Mouse (Mus musculus) forebrain, embryonic 14.5 days (tissue): ENCODE data around the gene Ppm1e. TPM values are rescaled to one million over a fixed set of nuclear protein-coding genes. Genes with fewer than 3 reads are reported as not detected.

Experiments
- ATAC-seq: fragments of 200-750 bp; cut with Nextera tagmentation; 2 replicates; pipeline ENCODE4 v1.8.0; 2017; ENCODE audit warnings: mild to moderate bottlenecking, moderate library complexity
- DNase-seq: peaks from one replicate; pipeline ENCODE4 v3.0.0-alpha.2; 2015; ENCODE audit warnings: low spot score
- H3K27ac ChIP-seq: fragments of 300-500 bp; sonication (generic); 2 replicates; pipeline ENCODE4 v1.5.1; 2014; ENCODE audit warnings: low read depth, mild to moderate bottlenecking, control low read depth, low read length, moderate library complexity
- H3K27me3 ChIP-seq: fragments of 300-500 bp; sonication (generic); replicated peaks from 2 replicates; pipeline ENCODE4 v1.6.1; 2014; ENCODE audit warnings: low read length, control low read depth, mixed read lengths; ENCODE audit not compliant: control insufficient read depth, insufficient read depth
- H3K36me3 ChIP-seq: fragments of 300-500 bp; sonication (generic); 2 replicates; pipeline ENCODE4 v1.6.1; 2014; ENCODE audit warnings: low read length, control low read depth; ENCODE audit not compliant: control insufficient read depth, insufficient read depth
- H3K4me1 ChIP-seq: fragments of 300-500 bp; sonication (generic); 2 replicates; pipeline ENCODE4 v1.6.1; 2014; ENCODE audit warnings: antibody characterized with exemption, low read length, control low read depth; ENCODE audit not compliant: control insufficient read depth, insufficient read depth
- H3K4me2 ChIP-seq: fragments of 300-500 bp; sonication (generic); 2 replicates; pipeline ENCODE4 v1.6.1; 2014; ENCODE audit warnings: mild to moderate bottlenecking, control low read depth, low read length
- H3K4me3 ChIP-seq: fragments of 300-500 bp; sonication (generic); 2 replicates; pipeline ENCODE4 v1.5.1; 2014; ENCODE audit warnings: low read depth, low read length, control low read depth
- H3K9ac ChIP-seq: fragments of 300-500 bp; sonication (generic); 2 replicates; pipeline ENCODE4 v1.6.1; 2014; ENCODE audit warnings: mild to moderate bottlenecking, low read length, control low read depth, moderate library complexity
- H3K9me3 ChIP-seq: fragments of 300-500 bp; sonication (generic); replicated peaks from 2 replicates; pipeline ENCODE4 v1.6.1; 2016; ENCODE audit warnings: low read length, control low read depth, mixed read lengths; ENCODE audit not compliant: control insufficient read depth
- WGBS: fragments of 180-500 bp; shearing (Covaris S2); extraction: QIAGEN DNeasy Blood & Tissue Kit; methylation state at CpG from one replicate; pipeline ENCODE4 v1.1.7; 2014; 5-methylcytosine and 5-hydroxymethylcytosine counted together
- polyA plus RNA-seq: library from polyadenylated mRNA; unstranded; fragments of >200 nt; fragmentation: Nextera tagmentation; extraction: Ambion mirVana; gene quantifications from 2 replicates; pipeline ENCODE4 v1.2.1, GENCODE M21; 2014

Ppm1e gene
- 22.3 and 25.1 TPM in 2 replicates for polyA plus RNA-seq

GRCm38 (mm10) chr11:87358331-87359261 is at the start of gene Ppm1e:
Ppm1e (minus strand) TSS chr11:87359023.
- Histone ChIP-seq H3K4me3 (peak within 1 kb of the TSS; percentile 87), H3K4me2 (peak within 1 kb of the TSS; percentile 65), H3K4me1 (0 out of 2 replicates have a peak, but pooled peaks cover 3% of the 10 kb centered on the region), H3K27me3 (no peaks in the 10 kb centered on the region), H3K27ac (peak within 1 kb of the TSS; percentile 84), H3K9ac (peak within 1 kb of the TSS; percentile 88), H3K9me3 (no peaks in the 10 kb centered on the region), H3K36me3 (no peaks in the 10 kb centered on the region)
- DNase-seq (peak; percentile 95), ATAC-seq (peak; percentile 95)
- under 1% methylated on average over 90 of the region's 104 CpGs for WGBS

GRCm38 (mm10) chr11:87404876-87405275 is 46.1 kb upstream of the Ppm1e start, which contains the start of the genes Rad51c and Tex14:
Rad51c (minus strand) TSS chr11:87404954.
Tex14 (plus strand) TSS chr11:87405065.
- DNase-seq, result no peak
- Histone ChIP-seq H3K27ac (peak within 1 kb of the TSS; percentile 96), H3K27me3 (no peaks in the 10 kb centered on the region), H3K36me3 (no peaks in the 10 kb centered on the region), H3K9ac (peak within 1 kb of the TSS; percentile 82), H3K4me3 (peak within 1 kb of the TSS; percentile 58), H3K4me1 (no peaks in the 10 kb centered on the region; the same call in 1 of the 2 replicates), H3K9me3 (no peaks in the 10 kb centered on the region), H3K4me2 (peak within 1 kb of the TSS; percentile 69)
- peak; percentile 27 for ATAC-seq
- WGBS, result 85% methylated on average over 27 of the region's 27 CpGs

- Histone ChIP-seq H3K4me3 (peak overlapping the region; percentile 58), H3K9me3 (no peaks in the 10 kb centered on the region), H3K27ac (peak overlapping the region; percentile 96), H3K36me3 (no peaks in the 10 kb centered on the region), H3K9ac (peak overlapping the region; percentile 82), H3K4me2 (peak overlapping the region; percentile 69), H3K27me3 (no peaks in the 10 kb centered on the region), H3K4me1 (no peaks in the 10 kb centered on the region; the same call in 1 of the 2 replicates)
- ATAC-seq (peak; percentile 93), DNase-seq (peak; percentile 97)
- WGBS, result 2% methylated on average over 57 of the region's 58 CpGs
These were observed 45.5 kb upstream of the Ppm1e start for GRCm38 (mm10) chr11:87404111-87404853.

GRCm38 (mm10) chr11:87398402-87398801 is 39.6 kb upstream of the Ppm1e start:
- Histone ChIP-seq H3K27ac (no peak overlapping the region), H3K27me3 (no peaks in the 10 kb centered on the region), H3K9ac (no peak overlapping the region), H3K4me3 (no peak overlapping the region), H3K36me3 (no peaks in the 10 kb centered on the region), H3K4me1 (no peaks in the 10 kb centered on the region), H3K9me3 (no peaks in the 10 kb centered on the region), H3K4me2 (no peak overlapping the region)
- WGBS, result 98% methylated on average over 2 of the region's 2 CpGs
- no peak for ATAC-seq
- DNase-seq, result no peak

- Histone ChIP-seq H3K4me3 (no peak overlapping the region), H3K36me3 (peaks cover 4% of the 10 kb centered on the region; the same call in 1 of the 2 replicates), H3K4me1 (no peaks in the 10 kb centered on the region), H3K9ac (no peak overlapping the region), H3K27ac (no peak overlapping the region), H3K9me3 (no peaks in the 10 kb centered on the region), H3K4me2 (no peak overlapping the region), H3K27me3 (no peaks in the 10 kb centered on the region)
- 36% methylated on average over 1 of the region's 1 CpGs for WGBS
- peak; percentile 54; the same call in 1 of the 2 replicates for ATAC-seq
- peak; percentile 85 for DNase-seq
These were observed 35.0 kb upstream of the Ppm1e start for GRCm38 (mm10) chr11:87393855-87394254.

- ATAC-seq (no peak), DNase-seq (peak; percentile 17)
- Histone ChIP-seq H3K9ac (no peak overlapping the region), H3K27me3 (no peaks in the 10 kb centered on the region), H3K4me2 (no peak overlapping the region), H3K9me3 (no peaks in the 10 kb centered on the region), H3K4me3 (no peak overlapping the region), H3K27ac (no peak overlapping the region), H3K4me1 (no peaks in the 10 kb centered on the region), H3K36me3 (peaks cover 3% of the 10 kb centered on the region; the same call in 1 of the 2 replicates)
- WGBS, result 86% methylated on average over 1 of the region's 1 CpGs
These were observed 26.9 kb upstream of the Ppm1e start for GRCm38 (mm10) chr11:87385676-87386075.

- over 99% methylated on average over 4 of the region's 4 CpGs for WGBS
- Histone ChIP-seq H3K9ac (no peak overlapping the region), H3K4me3 (no peak overlapping the region), H3K27me3 (no peaks in the 10 kb centered on the region), H3K27ac (no peak overlapping the region), H3K4me1 (no peaks in the 10 kb centered on the region), H3K9me3 (no peaks in the 10 kb centered on the region), H3K4me2 (no peak overlapping the region), H3K36me3 (peaks cover 3% of the 10 kb centered on the region; the same call in 1 of the 2 replicates)
- ATAC-seq (no peak), DNase-seq (no peak)
These were observed 25.7 kb upstream of the Ppm1e start for GRCm38 (mm10) chr11:87384551-87384950.

GRCm38 (mm10) chr11:87367865-87368580 is 9.2 kb upstream of the Ppm1e start:
- H3K4me2 ChIP-seq, result no peak overlapping the region
- H3K4me3 ChIP-seq, result no peak overlapping the region
- H3K9ac ChIP-seq, result no peak overlapping the region
- 68% methylated on average over 9 of the region's 9 CpGs for WGBS
- no peaks in the 10 kb centered on the region for H3K9me3 ChIP-seq
- ATAC-seq (no peak), DNase-seq (peak; percentile 63)
- H3K4me1 ChIP-seq, result no peaks in the 10 kb centered on the region
- no peak overlapping the region for H3K27ac ChIP-seq
- no peaks in the 10 kb centered on the region for H3K36me3 ChIP-seq
- H3K27me3 ChIP-seq, result no peaks in the 10 kb centered on the region
